Mouse (Mus musculus) gastrocnemius, postnatal 36 days (tissue): ENCODE data around the gene Ace2. TPM values are rescaled to one million over a fixed set of nuclear protein-coding genes. Genes with fewer than 3 reads are reported as not detected.

Experiments
- DNase-seq, 2 experiments: peaks; one replicate each; pipeline ENCODE4 v3.0.0; 2022
- intact Hi-C: fragments of 180-260 bp; cut with DNase I; formaldehyde crosslinking; loops from one replicate; pipeline ENCODE4 v1.15.1; 2025
- total RNA-seq, 2 experiments: library from RNA; stranded (reverse); gene quantifications; 2 replicates each; pipeline ENCODE4 v1.2.3; 2021

The Ace2 gene
- total RNA-seq, 2 experiments from 2014 or later, result 0.49 to 0.74 TPM

- intact Hi-C loops, result no loop called here
- no peak for DNase-seq
Measured at GRCm38 (mm10) chrX:164175780-164176179, 36.6 kb downstream of the Ace2 start.

GRCm38 (mm10) chrX:164178856-164179255 lies 39.7 kb downstream of the Ace2 start:
- no peak for DNase-seq
- intact Hi-C loops, result no loop called here

GRCm38 (mm10) chrX:164179746-164180145 lies 40.6 kb downstream of the Ace2 start:
- intact Hi-C loops, result no loop called here
- DNase-seq, result no peak

- peak in 1 of 2 experiments; percentile 6 for DNase-seq
- intact Hi-C loops, result loop anchor here (2.0 kb wide), 1 partner anchor 103 kb away; no protein-coding TSS in a partner anchor
Measured at GRCm38 (mm10) chrX:164183844-164184243, 44.7 kb downstream of the Ace2 start.

- no peak for DNase-seq
- intact Hi-C loops, result no loop called here
Measured at GRCm38 (mm10) chrX:164189880-164190279, 50.7 kb downstream of the Ace2 start.

GRCm38 (mm10) chrX:164197679-164198078 lies 58.5 kb downstream of the Ace2 start:
- intact Hi-C loops, result no loop called here

GRCm38 (mm10) chrX:164200547-164200946 lies 61.4 kb downstream of the Ace2 start:
- intact Hi-C loops, result no loop called here

More at GRCm38 (mm10) chrX:164197679-164198078, 58.5 kb downstream of the Ace2 start:
- no peak for DNase-seq

GRCm38 (mm10) chrX:164221989-164222388 lies 82.9 kb downstream of the Ace2 start:
- intact Hi-C loops, result no loop called here

More at GRCm38 (mm10) chrX:164200547-164200946, 61.4 kb downstream of the Ace2 start:
- DNase-seq, result no peak

GRCm38 (mm10) chrX:164233380-164233779 lies 94.2 kb downstream of the Ace2 start:
- intact Hi-C loops, result no loop called here
- DNase-seq, result no peak

More at GRCm38 (mm10) chrX:164221989-164222388, 82.9 kb downstream of the Ace2 start:
- DNase-seq, result no peak

Other genes starting within 250 kb of the Ace2 start
- gene Ap1s2, start 230.3 kb upstream of the Ace2 start, total RNA-seq, result 10 to 100 TPM; 25.8 to 29.7 TPM
- gene Zrsr2, start 180.7 kb upstream of the Ace2 start, total RNA-seq, result 10 to 100 TPM; 12.9 to 15.1 TPM
- 1 to 10 TPM in 1 of 2 experiments, under 1 TPM in 1; 0.92 to 1.6 TPM for gene Car5b, start 111.3 kb upstream of the Ace2 start, total RNA-seq
- 1 to 10 TPM; 2.5 to 3.3 TPM for gene Siah1b, start 62.8 kb upstream of the Ace2 start, total RNA-seq
- gene Cltrn, start 50.5 kb upstream of the Ace2 start, total RNA-seq, result not detected
- under 1 TPM; 0.23 to 0.32 TPM for gene Bmx, start 118.9 kb downstream of the Ace2 start, total RNA-seq
- gene Pir, start 130.0 kb downstream of the Ace2 start, total RNA-seq, result 1 to 10 TPM; 3.2 to 3.6 TPM
- 1 to 10 TPM; 1.9 to 2.3 TPM for gene Vegfd, start 234.0 kb downstream of the Ace2 start, total RNA-seq